Mouse (Mus musculus) naive thymus-derived CD4-positive, alpha-beta T cell, adult 2 months (primary cell): ENCODE results near the gene Hectd2.

Experiments
- DNase-seq: peaks from one replicate; pipeline ENCODE4 v3.0.0-alpha.2; 2011; ENCODE audit warnings: low read depth

Hectd2 gene

DNA sequence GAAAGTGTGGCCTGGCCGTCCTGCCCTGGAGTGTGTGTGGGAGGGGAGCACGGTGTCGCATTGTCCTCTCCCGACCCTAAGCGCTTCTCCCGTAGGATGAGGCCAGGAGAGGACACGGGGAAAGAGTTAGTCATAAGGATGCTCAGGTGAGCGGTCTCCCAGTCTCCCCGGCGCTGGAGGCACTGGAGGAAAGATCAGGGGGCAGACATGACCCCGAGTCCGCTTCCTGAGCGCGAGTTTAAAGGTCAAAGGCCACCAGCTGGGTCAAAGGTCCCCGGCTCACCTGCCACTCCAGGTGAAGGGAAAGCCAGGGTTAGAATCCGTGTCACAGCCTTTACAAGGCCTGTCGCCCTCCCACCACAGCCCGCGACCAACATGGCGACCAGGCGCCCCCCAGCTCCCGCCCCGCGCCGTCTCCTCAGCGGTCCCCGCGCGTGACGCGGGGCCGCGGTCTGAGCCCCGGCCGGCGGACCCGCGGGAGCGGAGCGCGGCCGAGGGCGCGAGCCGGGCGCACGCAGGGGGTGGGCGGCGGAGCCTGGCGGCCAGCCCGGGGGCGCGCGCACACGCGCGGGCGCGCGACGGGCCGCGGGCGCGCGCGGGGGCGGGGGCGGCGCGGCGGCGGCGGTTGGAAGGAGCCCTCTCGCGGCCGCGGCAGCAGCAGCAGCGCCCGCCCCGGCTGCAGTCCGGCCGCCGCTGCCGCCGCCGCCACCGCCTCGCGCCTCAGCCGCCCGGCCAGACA is at the start of gene Hectd2:
Gene Hectd2 (plus strand): TSS at position 594 of the 739 bp plus-strand sequence.
- peak; percentile 70 for DNase-seq

DNA sequence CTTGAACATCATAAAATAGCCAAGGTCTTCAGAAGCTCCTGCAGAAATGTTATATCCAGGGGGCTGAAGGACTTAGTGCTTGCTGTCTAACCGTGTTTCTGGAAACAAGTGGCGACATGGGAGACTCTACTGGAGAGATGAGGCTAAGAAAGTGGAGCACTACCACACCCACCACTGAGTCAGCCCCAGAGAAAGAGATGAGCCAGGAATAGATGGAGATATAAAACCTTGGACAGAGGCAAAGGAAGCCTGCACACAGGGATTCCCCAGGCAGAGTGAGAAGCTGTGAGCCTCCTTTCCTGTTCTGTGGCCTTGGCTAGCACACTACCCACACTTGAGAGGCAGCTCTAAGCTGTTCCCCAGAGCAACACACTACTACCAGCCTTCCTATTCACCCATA is 49.7 kb upstream of the Hectd2 start:
- DNase-seq = no peak

DNA sequence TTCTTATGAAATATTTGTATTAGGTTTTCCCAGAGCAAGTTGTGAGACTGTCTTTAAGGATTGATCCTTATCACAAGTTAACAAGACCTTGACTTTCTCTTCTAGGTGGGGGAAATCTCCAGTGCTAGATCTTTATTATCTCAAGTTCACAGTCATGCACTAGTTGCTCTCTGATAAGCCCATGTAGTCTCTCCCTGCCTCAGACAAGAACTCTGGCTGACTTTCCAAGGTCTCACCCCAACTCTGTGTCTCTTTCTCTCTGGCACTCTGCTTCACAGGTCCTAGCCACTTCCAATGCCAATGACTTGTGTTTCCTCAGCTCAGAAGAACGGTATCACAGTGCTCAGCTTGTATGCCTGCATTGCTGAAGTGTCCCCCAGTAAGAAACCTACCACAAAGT is 43.1 kb upstream of the Hectd2 start:
- DNase-seq = no peak

DNA sequence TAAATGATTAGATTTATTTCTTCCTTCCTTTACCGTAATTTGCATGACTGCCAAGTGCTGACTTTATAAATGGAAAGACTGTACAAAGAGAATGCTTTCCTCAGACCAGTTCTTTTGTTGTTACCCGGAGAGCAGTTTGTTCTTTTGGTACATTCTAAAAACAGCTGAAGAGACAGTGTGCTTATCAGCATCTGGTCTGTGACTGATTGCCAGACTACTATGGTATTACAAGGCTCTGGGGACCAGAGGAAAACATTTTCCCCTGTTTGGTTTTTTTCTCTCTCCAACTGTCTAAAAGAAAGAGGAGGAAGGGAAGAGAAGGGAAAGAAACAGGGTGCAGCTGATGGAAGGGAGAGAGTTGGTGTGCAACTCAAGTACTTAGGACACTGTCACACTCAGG is 36.0 kb upstream of the Hectd2 start:
- DNase-seq = no peak

DNA sequence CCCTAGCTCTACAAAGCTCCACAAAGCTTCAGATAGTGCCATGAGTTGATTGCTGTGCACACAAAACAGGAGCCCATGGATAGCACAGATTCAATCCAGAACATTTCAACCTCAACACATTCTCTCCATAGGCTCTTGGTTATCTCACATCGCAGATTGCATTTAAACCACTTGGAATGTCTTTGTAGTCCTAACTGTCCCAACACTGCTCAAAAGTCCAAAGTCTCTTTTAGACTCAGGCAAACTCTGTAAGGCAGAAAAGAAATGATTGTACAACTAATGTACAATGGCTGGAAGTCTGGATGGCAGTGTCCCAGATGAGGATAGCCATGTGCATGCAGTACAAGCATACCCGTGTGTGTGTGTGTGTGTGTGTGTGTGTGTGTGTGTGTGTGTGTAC is 32.9 kb upstream of the Hectd2 start:
- DNase-seq = no peak

DNA sequence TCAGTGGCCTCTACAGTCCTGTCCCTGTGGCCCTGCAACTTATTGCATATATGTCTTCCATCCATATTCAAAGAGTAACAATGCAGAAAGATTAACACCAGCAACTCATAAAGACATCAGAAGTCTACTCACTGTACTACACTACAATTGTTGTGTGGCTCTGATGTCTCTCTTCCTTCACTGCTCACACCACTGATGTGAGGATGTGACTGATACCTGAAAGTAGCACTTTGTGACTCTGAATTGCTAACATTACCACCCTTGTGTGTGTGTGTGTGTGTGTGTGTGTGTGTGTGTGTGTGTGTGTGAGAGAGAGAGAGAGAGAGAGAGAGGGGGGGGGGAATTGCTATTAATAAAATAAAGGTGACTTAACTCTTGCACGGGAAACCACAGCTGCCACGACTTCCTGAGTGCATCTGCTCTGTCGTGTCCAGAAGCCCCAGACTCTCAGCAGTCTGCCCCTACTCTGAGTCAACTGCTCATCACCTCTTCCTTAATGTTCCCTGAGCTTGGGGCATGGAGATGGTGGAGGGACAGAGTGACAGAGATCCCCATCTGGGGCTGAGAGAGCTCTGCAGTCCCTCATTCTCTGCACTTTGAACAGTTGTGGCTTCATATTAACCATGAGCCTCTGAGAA is 31.8 kb upstream of the Hectd2 start:
- DNase-seq = peak; percentile 67

DNA sequence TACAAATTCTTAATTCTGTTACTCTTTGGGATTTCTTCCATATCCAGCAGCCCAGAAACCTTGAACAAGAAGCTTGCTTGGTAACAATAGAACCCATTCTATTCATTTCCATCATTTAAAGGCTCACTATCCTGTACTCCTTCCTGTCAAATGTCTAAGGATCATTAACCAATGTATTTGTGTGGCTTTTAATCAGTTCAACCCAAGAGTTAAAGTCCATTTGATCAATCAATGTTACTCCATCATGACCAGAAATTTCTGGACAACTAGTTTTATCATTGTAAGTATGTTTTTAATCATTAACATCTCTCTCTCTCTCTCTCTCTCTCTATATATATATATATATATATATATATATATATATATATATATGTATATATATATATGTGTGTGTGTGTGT is 29.4 kb upstream of the Hectd2 start:
- DNase-seq = no peak

DNA sequence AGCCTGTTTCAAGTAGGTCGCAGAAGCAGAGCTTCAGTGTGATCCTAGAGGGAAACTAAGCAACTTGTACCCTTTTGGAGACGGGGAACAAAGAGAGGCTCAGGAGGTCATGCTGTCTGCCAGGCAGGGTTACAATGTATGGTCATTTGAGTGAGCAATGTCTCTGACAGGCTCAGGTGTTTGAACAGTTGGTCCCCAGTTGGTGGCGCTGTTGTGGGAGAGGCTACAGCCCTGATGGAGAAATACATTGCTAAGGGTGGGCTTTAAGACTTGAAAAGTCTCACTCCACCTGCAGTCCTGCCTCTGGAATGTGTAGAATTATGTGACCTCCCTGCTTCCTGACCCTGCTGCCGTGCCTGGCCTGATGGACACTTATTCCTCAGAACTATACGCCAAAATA is 21.4 kb upstream of the Hectd2 start:
- DNase-seq = peak; percentile 74

DNA sequence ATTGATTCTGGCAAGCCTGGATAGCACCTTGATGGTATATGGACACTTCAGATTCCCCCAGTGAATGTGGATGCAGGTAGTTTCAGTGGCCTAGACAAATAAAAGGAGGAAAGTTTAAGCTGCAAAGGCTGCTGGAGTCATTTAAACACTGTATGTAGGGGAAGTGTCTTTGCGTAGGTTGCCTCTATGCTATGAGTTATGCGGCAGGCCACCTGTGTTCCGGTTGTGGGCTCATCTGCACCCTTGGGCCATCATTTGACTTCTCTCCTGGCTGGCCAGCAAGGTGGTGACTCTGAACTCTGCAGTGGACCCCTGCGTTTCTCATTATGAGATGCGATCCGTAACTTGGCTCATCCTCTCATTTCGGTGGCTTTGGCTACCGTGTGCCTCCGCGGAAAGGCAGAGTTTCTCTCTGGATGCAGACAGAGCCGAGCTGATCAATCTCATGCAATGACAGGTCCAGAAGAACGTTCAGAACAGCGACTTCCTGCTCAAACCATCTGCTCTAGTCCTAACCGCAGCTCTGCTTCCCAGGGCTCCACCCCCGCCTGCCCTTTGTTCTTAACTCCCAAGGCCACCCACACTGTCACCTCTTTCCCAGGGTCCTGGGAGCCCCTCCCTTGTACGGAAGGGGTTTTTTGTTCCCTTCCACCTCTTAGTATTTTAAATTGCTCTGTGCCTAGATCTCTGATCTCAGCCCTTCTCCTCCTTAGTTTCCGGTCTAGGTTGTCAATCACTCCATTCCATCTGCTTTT is 20.3 kb upstream of the Hectd2 start:
- peak; percentile 71 for DNase-seq

DNA sequence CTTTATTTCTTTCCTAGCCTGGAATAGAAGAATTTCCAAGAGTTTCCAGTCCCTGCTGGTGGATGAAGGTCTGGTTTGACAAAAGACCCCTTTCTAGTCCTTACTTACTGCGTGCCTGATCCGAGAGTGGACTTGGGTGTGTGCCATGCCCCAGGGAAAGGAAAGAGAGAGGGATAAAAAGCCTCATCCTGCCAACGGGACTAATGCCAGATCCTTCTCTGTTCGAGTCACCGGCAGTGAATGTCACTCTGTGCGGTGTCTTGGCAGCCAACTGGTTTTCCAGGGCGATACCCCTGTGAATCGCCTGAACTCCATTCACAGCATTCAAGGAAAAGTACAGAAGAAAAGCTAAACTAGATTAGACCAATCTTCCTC is 19.7 kb upstream of the Hectd2 start:
- no peak for DNase-seq

DNA sequence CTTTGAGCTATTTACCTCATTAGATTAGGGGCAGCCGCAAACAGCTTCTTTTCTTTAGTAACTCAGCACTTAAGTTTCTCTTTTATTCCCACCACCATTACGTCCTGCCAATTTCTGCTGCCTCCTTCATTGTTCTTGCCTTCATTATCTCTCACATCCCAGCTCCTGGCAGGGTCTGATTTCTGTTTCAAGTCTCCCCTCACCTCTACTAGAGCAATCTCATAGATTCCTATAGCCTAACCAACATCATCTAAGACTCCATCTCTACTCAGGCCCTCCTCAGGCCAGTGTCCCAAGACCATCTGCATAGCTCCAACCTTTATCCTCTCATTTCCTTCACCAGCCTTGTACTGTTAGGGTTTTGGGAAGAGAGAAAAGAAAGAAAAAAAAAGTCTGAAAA is 19.3 kb upstream of the Hectd2 start:
- DNase-seq = peak; percentile 7

DNA sequence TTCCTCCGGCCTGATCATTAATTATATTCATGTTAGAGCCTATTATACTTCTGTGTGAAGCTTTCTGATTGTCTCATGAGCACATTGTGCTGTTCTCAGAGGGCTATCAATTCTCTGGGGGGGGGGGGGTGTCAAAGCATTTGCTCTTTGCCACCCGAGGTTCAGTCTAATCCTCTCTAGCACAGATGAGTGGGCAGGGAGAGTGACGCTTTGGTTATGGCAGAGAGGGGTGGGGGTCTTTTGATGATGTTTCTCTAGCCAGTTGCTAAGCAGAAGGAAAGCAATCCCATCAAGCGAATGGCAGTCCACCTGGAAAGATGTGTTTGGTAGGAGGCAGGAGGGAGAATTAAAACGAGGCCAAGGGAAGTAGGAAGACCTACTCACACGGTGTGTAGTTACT is 18.6 kb upstream of the Hectd2 start:
- no peak for DNase-seq

DNA sequence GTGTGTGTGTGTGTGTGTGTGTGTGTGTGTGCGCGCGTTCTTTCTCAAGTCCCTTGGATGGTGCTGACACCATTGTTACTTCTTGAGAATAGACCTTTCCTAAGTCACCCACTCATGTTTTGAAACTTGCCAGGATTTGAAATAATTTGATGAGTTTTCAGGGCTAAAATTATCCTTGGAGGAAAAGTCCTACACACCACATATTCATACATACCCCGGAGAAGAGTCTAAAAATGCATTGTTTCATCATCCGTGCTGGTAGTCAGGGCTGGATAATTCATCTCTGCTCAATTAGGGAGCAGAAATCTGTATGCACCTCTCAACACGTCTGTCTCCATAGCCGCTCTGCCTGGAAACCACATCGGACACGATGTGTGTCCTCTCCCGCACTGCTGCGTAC is 17.5 kb upstream of the Hectd2 start:
- DNase-seq = no peak

DNA sequence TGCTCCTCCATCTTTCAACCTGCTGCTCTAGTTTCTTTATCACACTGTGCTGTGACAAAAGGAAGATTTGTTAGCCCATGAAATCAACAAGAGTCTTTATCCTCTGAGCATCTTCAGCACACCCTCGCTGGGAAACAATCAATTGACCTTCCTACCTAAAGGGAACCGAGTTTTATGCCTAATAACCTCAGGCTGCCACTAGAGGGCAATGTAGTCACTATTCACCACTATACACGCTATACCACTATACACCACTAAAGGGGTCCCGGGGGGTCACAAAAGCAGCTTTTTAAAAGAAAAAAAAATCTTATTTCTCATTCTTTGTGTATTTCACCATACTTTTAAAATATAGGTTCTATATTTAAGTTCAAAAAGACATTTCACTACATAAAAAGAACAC is 15.9 kb upstream of the Hectd2 start:
- DNase-seq = peak; percentile 83

DNA sequence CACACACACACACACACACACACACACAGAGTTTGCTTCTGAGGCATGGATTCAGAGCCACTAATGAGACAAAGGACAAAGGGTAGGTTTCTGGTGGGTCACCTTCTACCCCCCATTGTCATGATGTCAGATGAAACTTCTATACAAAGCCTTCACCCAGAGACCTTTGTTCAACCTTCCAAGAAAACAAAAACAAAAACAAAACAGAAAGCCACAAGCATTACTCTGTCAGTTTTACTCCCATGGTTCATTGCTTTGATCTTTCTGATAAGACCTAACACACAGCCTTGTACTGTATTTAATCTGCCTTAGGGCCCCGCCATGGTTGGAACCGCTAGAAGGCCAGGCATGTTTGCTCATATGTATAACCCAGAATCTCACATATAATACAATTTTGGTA is 15.1 kb upstream of the Hectd2 start:
- peak; percentile 48 for DNase-seq

DNA sequence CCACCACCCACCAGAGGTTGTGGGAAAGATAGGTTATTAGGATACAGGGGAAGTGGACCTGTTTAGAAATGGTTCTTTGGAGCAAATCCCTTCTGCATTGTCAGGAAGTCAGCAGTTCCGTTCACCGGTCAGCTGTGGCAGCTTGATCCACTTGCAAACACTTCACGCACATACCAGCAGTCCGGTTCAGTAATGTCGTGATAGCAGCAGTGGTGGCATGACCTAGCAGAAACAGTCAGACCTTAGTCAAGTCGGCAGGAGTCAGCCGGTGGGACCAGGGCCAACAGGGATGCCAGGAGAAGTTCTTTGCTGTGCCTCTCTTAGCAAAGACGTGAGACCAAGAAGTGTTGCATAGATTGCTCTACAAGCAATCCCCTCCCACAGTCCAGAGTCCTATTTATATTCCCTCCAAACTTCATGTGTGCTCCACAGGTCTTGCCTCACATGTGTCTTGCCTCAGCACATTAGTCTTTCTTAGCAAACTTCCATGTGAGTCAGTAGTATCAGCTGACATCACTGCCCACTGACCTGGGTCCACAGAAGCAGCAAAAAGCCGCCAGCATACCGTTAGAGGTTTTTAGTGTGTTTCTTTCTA is 14.3 kb upstream of the Hectd2 start:
- DNase-seq = no peak

DNA sequence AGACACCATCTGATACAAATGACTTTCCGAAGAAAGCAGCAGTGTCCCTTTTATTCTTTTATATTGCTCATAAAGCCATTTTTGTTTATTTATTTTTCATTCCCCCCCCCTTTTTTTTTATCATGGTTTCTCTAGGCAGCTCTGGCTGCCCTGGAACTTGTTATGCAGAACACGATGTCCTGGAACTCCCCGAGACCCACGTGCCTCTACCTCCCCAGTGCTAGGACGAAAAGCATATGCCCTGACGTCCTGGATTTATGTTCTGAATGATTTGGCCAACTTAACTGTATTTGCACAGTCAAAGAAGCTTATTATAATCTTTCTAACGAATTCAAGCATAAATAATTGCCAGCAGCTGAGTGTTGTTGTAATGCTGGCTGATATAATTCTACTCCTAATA is 13.7 kb upstream of the Hectd2 start:
- no peak for DNase-seq

DNA sequence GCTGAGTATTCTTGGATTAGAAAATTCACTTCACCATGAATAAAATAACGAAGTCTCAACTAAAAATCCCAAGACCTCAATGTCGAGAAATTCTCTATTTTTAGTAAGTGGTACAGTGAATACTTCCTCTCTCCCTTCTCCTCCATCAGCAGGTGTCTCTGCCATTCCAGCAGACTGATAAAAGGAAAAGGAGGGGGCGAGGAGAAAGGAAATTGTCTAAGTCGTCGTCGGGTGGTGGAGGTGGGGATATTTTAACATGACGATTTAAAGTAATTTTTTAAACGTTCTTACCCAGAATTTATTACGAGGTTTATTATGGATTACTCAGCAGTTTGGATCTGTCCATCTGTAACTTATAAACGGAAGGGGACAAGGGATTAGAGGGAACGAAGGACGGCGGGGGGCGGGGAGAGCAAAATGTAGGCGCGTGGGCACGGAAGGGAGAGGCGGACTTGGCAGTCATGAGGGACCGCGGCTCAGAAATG is 836 bp upstream of the Hectd2 start:
- DNase-seq = no peak

DNA sequence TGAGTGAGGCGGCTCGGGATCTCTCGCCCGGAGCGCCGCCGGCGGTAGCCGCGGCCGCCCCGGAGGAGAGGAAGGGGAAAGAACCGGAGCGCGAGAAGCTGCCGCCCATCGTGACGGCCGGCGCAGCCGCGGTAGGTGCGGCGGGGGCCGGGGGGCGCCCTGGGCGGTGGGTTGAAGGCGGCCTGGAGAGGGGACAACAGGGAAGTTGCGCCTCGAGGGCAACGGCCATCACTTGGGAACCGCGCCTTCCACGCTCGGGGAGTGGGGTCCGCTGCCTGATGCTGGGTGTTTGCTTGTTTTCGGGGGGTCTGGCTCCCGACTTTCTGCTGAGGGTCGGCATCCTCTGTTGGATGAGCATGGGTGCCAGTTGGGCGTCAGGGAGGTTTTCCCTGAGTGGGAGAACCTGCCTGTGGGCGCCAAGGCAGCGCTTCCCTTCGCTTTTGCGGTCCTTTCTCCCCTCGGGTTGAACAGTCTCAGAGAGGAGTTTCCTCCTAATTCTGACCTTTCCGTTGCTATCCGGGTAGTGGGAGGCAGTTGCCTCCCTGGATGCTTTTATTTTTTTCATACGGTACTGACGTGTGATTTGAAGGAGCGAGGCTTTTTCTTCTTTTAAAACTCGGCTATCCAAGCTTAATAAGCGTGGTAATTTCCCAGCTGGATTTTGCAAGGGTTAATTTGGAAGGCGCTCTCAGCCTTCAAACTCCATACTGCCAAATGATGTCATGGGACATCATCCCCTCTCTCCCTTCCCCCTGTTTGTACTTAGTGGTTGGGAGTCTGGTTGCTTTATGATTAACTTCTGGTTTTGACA is 551 bp downstream of the Hectd2 start:
- peak; percentile 68 for DNase-seq

DNA sequence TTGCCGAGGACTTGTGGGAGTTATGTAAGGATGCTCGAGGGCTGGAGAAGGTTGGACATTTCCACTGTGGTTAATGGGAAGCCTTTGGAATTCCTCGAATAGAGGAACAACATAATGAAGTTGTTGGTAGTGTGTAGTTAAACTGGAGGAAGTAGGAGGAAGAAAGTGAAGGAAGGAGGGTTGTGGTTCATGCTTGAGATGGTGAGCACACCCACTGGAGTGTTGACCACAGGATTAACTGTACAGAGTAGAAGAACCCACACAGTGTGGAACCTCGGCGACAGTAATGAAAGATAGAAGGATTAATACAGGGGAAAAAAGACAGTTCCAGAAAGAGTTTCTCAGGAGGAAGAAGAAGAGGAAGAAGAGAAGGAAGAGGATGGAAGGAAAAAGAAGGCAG is 4.9 kb downstream of the Hectd2 start:
- DNase-seq = no peak

DNA sequence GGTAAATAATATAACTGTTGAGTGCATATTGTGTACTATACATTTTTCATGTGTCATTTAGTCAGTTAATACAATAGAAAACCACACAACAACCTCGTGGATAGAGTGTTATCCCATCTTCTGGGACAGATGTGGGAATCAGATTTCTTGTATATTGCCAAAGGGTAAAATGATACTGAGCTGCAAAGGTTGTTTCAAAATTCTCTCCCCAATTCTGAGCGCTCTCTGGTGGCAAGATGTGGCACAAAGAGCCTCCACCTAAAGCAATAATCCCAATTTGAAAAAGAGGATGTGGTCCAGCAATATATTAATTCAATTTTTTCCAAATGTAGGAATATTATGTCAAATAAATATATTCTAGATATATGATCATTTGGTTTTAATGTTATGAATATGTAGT is 5.7 kb downstream of the Hectd2 start:
- DNase-seq = peak; percentile 56

DNA sequence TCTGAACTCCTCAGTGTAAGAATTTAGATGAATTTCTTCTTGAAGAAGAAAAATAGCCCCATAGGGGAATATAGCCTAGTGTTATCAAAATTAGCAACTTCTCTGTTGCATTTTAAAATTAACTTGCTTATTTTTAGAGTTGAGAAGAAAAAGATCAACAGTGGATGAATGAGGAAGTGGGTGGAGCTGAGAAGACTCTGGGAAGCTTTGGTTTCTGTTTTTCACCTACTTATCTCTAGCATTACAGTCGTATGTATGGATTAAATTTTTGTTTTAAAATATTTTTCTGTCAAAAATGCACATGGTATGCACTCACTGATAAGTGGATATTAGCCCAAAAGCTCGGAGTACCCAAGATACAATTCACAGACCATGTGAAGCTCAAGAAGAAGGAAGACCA is 6.7 kb downstream of the Hectd2 start:
- no peak for DNase-seq
